Mouse (Mus musculus) brain, embryonic 14.5 days (tissue): Measurements from ENCODE around the gene Reln.

Experiments
- CTCF ChIP-seq: fragments of 200-500 bp; IDR thresholded peaks from 2 replicates; pipeline ENCODE4 v1.5.1; 2012; ENCODE audit warnings: inconsistent platforms, mild to moderate bottlenecking, moderate library complexity, borderline replicate concordance; ENCODE audit not compliant: insufficient read depth, insufficient read length; ENCODE audit errors: extremely low read depth
- POLR2A ChIP-seq: fragments of 200-500 bp; IDR thresholded peaks from 2 replicates; pipeline ENCODE4 v1.6.1; 2012; ENCODE audit warnings: mild to moderate bottlenecking, inconsistent platforms, borderline replicate concordance; ENCODE audit not compliant: poor library complexity, insufficient read depth, insufficient read length, severe bottlenecking; ENCODE audit errors: extremely low read depth

- TF ChIP-seq POLR2A (no peak), CTCF (no peak)
These were observed 26.7 kb downstream of the Reln start for GRCm38 (mm10) chr5:22317807-22318206.
